Mouse (Mus musculus): ENCODE data around the gene Hspb1. TPM values are rescaled to one million over a fixed set of nuclear protein-coding genes. Genes with fewer than 3 reads are reported as not detected.

Hspb1 gene
- total RNA-seq, 2 experiments from 2014 or later, result 19.2 to 19.3 TPM

GRCm38 (mm10) chr5:135916051-135916565 lies 28.4 kb downstream of the Hspb1 start:
- intact Hi-C loops (cut with DNase I), result no loop called here
- TF ChIP-seq CTCF (IDR thresholded peaks at IDR 0.05), result no peak

DNA sequence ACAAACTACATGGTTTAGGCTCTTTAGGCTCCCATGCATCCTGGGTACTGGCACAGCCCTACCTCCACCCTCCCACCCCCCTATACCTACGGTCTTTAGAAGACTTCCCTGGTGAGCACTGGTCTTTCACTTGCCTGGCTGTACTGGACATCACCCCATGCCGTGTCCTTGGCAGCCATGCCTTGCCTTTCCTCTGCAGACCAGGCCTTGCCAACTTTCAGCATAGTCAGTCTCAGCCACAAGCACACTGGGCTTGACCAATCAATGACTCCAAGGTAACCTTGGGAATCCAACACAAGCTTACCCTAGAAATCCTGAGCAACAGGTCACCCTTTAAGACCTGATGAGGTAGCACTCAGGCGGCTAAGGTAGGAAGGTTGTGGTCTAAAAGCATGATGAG lies 28.9 kb downstream of the Hspb1 start:
- intact Hi-C loops (cut with DNase I), result no loop called here
- Histone ChIP-seq H3K4me3 (no peak overlapping the region), H3K27ac (no peak overlapping the region)
- TF ChIP-seq CTCF (IDR thresholded peaks at IDR 0.05), result no peak
- no peak for DNase-seq (ENCODE audit: extremely low spot score in 1 of 2, low spot score in 2 of 2)

More at GRCm38 (mm10) chr5:135916051-135916565, 28.4 kb downstream of the Hspb1 start:
- no peak for DNase-seq (ENCODE audit: extremely low spot score in 1 of 2, low spot score in 2 of 2)
- Histone ChIP-seq H3K4me3 (no peak overlapping the region), H3K27ac (no peak overlapping the region)

DNA sequence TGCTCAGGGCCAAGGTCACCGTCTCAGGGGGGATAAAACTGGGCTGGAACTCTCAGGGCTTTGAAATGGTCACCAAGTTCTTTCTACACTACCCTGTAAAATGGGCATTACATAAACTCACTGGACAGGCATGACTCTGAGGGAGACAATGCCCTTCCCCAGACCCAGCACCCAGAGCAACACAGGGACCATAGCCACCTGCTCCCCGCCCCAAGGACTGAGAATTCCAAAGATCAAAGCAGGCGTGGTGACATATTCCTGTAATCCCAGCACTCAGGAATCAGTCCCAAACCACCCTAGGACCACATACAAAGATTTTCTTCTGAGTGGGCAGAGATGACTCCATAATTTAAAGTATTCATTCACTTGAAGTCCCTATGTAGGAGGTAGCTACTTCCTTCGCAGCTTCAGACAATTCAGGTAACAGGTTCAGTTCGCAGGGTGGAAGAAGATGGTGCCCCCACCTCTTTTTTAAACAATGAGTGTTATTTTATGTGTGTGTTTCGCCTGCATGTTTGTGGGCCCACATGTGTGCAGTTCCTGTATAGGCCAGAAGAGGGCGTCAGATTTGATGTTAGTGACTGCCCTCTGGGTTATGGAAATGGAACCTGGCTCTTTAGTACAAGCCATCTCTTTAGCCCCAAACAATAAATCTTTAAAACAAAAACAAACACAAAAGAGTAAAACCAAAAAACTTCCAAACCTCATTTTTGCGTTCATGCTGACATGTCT lies 29.8 kb downstream of the Hspb1 start:
- intact Hi-C loops (cut with DNase I), result no loop called here
- H3K27ac ChIP-seq, result no peak overlapping the region

GRCm38 (mm10) chr5:135918059-135918437 lies 30.3 kb downstream of the Hspb1 start:
- no peak for DNase-seq (ENCODE audit: extremely low spot score in 1 of 2, low spot score in 2 of 2)
- Histone ChIP-seq H3K4me3 (no peak overlapping the region), H3K27ac (no peak overlapping the region)
- intact Hi-C loops (cut with DNase I), result no loop called here
- TF ChIP-seq CTCF (IDR thresholded peaks at IDR 0.05), result no peak

More for the DNA sequence above, 29.8 kb downstream of the Hspb1 start:
- TF ChIP-seq CTCF (IDR thresholded peaks at IDR 0.05), result peak; percentile 53
- no peak overlapping the region for H3K4me3 ChIP-seq
- no peak for DNase-seq (ENCODE audit: extremely low spot score in 1 of 2, low spot score in 2 of 2)

DNA sequence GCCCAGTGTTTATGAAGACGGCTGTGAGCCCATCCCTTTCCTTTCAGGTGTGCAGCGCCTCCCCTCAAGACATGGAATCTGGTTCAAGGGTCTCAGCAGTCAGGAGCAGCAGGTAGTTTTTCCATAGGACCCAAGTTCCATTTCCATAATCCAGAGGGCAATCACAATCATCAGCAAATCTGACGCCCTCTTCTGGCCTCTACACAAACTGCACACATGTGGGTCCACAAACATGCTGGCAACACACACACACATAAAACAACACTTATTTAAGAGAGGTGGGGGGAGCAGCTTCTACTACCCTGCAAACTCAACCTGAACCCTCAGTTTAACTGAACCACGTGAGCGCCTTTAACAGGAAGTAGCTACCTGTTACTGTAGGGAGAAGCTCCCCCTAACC lies 30.9 kb downstream of the Hspb1 start:
- no peak for DNase-seq (ENCODE audit: extremely low spot score in 1 of 2, low spot score in 2 of 2)
- Histone ChIP-seq H3K4me3 (no peak overlapping the region), H3K27ac (no peak overlapping the region)
- intact Hi-C loops (cut with DNase I), result no loop called here
- TF ChIP-seq CTCF (IDR thresholded peaks at IDR 0.05), result no peak; the same call in 1 of the 2 replicates

DNA sequence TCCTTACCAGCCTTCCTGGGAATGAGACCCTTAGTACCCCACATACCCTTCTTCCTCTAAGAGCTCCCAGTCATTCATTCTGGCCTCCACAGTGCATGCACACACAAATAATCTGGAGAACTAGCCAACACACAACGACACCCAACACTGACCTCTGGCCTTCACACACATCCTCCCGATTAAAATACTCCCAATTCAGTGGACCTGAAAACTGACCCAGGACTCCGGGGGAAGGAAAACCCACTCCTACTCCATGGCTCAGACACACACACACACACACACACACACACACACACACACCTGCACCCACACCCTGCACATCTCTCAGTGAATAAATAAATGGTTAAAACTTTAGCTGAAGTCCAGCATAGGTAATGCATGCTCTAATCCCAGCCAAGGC lies 32.2 kb downstream of the Hspb1 start:
- intact Hi-C loops (cut with DNase I), result no loop called here

GRCm38 (mm10) chr5:135923901-135924300 lies 36.2 kb downstream of the Hspb1 start:
- Histone ChIP-seq H3K4me3 (no peak overlapping the region), H3K27ac (no peak overlapping the region)
- intact Hi-C loops (cut with DNase I), result no loop called here
- DNase-seq (ENCODE audit: extremely low spot score in 1 of 2, low spot score in 2 of 2), result no peak
- TF ChIP-seq CTCF (IDR thresholded peaks at IDR 0.05), result no peak

More for the DNA sequence above, 32.2 kb downstream of the Hspb1 start:
- no peak for TF ChIP-seq CTCF (IDR thresholded peaks at IDR 0.05)
- H3K27ac ChIP-seq, result no peak overlapping the region
- no peak for DNase-seq (ENCODE audit: extremely low spot score in 1 of 2, low spot score in 2 of 2)
- H3K4me3 ChIP-seq, result no peak overlapping the region

- intact Hi-C loops (cut with DNase I), result loop anchor here (10.0 kb wide), 1 partner anchor 745 kb away; the partner anchor contains the start of gene Baz1b
- H3K27ac ChIP-seq, result no peak overlapping the region
- no peak for DNase-seq (ENCODE audit: extremely low spot score in 1 of 2, low spot score in 2 of 2)
- TF ChIP-seq CTCF (IDR thresholded peaks at IDR 0.05), result no peak
- H3K4me3 ChIP-seq, result 0 out of 2 replicates have a peak overlapping the region, but pooled peaks have one; percentile 9
Measured at GRCm38 (mm10) chr5:135929685-135930424, 42.1 kb downstream of the Hspb1 start.

GRCm38 (mm10) chr5:135931526-135931925 lies 43.8 kb downstream of the Hspb1 start:
- H3K27ac ChIP-seq, result peak overlapping the region; percentile 53; the same call in 1 of the 2 replicates
- DNase-seq (ENCODE audit: extremely low spot score in 1 of 2, low spot score in 2 of 2), result no peak
- H3K4me3 ChIP-seq, result peak overlapping the region; percentile 85
- no peak for TF ChIP-seq CTCF (IDR thresholded peaks at IDR 0.05)
- intact Hi-C loops (cut with DNase I), result loop anchor here (10.0 kb wide), 1 partner anchor 747 kb away; the partner anchor contains the start of gene Baz1b

GRCm38 (mm10) chr5:135932359-135932758 lies 44.6 kb downstream of the Hspb1 start:
- intact Hi-C loops (cut with DNase I), result loop anchor here (10.0 kb wide), 1 partner anchor 748 kb away; the partner anchor contains the start of gene Baz1b
- Histone ChIP-seq H3K4me3 (peak overlapping the region; percentile 85), H3K27ac (peak overlapping the region; percentile 94)
- no peak for DNase-seq (ENCODE audit: extremely low spot score in 1 of 2, low spot score in 2 of 2)
- no peak for TF ChIP-seq CTCF (IDR thresholded peaks at IDR 0.05)

DNA sequence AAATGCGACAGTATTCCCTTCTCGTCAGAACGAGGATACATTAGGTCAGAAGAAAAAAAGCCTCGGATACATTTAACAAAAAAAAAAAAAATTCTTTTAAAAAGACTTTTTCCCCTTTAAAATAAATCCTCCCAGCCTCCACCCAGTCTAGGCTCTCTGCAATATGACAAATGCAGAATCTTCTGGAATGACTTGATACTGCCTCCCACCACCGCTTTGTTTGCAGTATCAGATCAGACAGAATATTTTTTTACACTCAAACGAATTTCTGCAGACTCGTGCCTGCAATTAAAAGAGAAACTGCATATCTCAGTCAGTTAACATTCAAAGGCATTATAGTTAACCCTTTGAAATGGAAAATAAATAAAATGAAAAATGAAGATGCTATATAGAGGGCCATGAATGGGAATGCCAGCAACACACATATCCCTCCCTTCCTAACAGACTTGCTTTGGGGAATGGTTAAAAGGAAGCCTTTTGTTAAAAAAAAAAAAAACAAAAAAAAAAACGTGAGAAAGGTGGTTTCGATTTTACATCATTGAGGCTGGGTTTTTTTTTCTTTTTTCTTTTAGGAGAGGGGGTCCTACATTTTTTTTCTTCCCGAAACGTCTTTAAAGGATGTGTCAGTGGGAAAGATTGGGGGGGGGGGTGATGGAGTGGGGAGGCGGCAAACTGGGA lies 45.6 kb downstream of the Hspb1 start:
- no peak for DNase-seq (ENCODE audit: extremely low spot score in 1 of 2, low spot score in 2 of 2)
- TF ChIP-seq CTCF (IDR thresholded peaks at IDR 0.05), result no peak
- peak overlapping the region; percentile 94 for H3K27ac ChIP-seq
- H3K4me3 ChIP-seq, result peak overlapping the region; percentile 85
- intact Hi-C loops (cut with DNase I), result loop anchor here (10.0 kb wide), 1 partner anchor 749 kb away; the partner anchor contains the start of gene Baz1b

Data from left cerebral cortex, adult 2 months (tissue).